Mouse (Mus musculus) liver, embryonic 14 days (tissue): ENCODE data around the gene Rufy4. TPM values are rescaled to one million over a fixed set of nuclear protein-coding genes. Genes with fewer than 3 reads are reported as not detected.

ENCODE experiments used
- polyA plus RNA-seq: library from polyadenylated mRNA; depleted of rRNA; stranded (reverse); fragments of >200 nt; gene quantifications from 2 replicates; pipeline ENCODE4 v1.2.3, GENCODE M21; 2012; rRNA removed

The Rufy4 gene
- 0.05 and 0.07 TPM in 2 replicates for polyA plus RNA-seq

GRCm38 (mm10) chr1:74124991-74125552, at the start of gene Rufy4:
TSS of gene Rufy4 (plus strand) at chr1:74125541.

GRCm38 (mm10) chr1:74124021-74124981, 1.0 kb upstream of the Rufy4 start, which contains the start of gene Tns1:
TSS of gene Tns1 (minus strand) at chr1:74124449.

GRCm38 (mm10) chr1:74153461-74154184, 28.3 kb downstream of the Rufy4 start, which contains the start of gene Cxcr2:
TSS of gene Cxcr2 (plus strand) at chr1:74153989.

GRCm38 (mm10) chr1:74194445-74194844, 69.1 kb downstream of the Rufy4 start, which contains the start of gene Cxcr1:
TSS of gene Cxcr1 (minus strand) at chr1:74194631.

Other genes with a start within 250 kb of the Rufy4 start
- gene Tns1, start 1.1 kb upstream of the Rufy4 start, polyA plus RNA-seq = 6.3 TPM in 2 replicates
- gene Cxcr2, start 28.4 kb downstream of the Rufy4 start, polyA plus RNA-seq = 0.53 and 0.91 TPM in 2 replicates
- 0.06 TPM in 1 of 2 replicates, not detected in the other for gene Cxcr1, start 69.1 kb downstream of the Rufy4 start, polyA plus RNA-seq
- 95.7 and 105 TPM in 2 replicates for gene Arpc2, start 110.5 kb downstream of the Rufy4 start, polyA plus RNA-seq
- gene Gpbar1, start 153.0 kb downstream of the Rufy4 start, polyA plus RNA-seq = 0.38 and 0.45 TPM in 2 replicates
- 56.1 and 58.3 TPM in 2 replicates for gene Aamp, start 159.2 kb downstream of the Rufy4 start, polyA plus RNA-seq
- gene Pnkd, start 159.4 kb downstream of the Rufy4 start, polyA plus RNA-seq = 16.0 and 16.4 TPM in 2 replicates
- 7.7 and 8.7 TPM in 2 replicates for gene Tmbim1, start 180.1 kb downstream of the Rufy4 start, polyA plus RNA-seq
- gene Catip, start 236.6 kb downstream of the Rufy4 start, polyA plus RNA-seq = 0.06 and 0.11 TPM in 2 replicates
- 8.0 and 13.7 TPM in 2 replicates for gene Slc11a1, start 249.7 kb downstream of the Rufy4 start, polyA plus RNA-seq